Mouse (Mus musculus) spleen, postnatal 0 days (tissue): ENCODE results near the gene B3gat2. TPM values are rescaled to one million over a fixed set of nuclear protein-coding genes. Genes with fewer than 3 reads are reported as not detected.

ENCODE experiments used
- polyA plus RNA-seq: library from polyadenylated mRNA; unstranded; fragments of >200 nt; fragmentation: Nextera tagmentation; extraction: Ambion mirVana; gene quantifications from 2 replicates; pipeline ENCODE4 v1.2.1, GENCODE M21; 2015

B3gat2 gene
- 0.41 and 0.57 TPM in 2 replicates for polyA plus RNA-seq

GRCm38 (mm10) chr1:23761502-23762135 is at the start of gene B3gat2:
Gene B3gat2, plus strand, starts transcription at chr1:23761753.

Other genes starting within 250 kb of the B3gat2 start
- gene Smap1, start 160.6 kb downstream of the B3gat2 start, polyA plus RNA-seq, result 60.3 and 61.5 TPM in 2 replicates
- 59.3 and 59.4 TPM in 2 replicates for gene Sdhaf4, start 243.9 kb downstream of the B3gat2 start, polyA plus RNA-seq